Mouse (Mus musculus): ENCODE measurements around the gene Lrmda.
"Not testable (repeated sequence)": the region's sequence is repeated elsewhere in the genome, so short reads cannot be mapped to it uniquely, and the experiment has no call there.

The Lrmda gene

GRCm38 (mm10) chr14:22738603-22739002, 719.1 kb downstream of the Lrmda start:
- DNase-seq (ENCODE audit: low read depth): no peak

DNA sequence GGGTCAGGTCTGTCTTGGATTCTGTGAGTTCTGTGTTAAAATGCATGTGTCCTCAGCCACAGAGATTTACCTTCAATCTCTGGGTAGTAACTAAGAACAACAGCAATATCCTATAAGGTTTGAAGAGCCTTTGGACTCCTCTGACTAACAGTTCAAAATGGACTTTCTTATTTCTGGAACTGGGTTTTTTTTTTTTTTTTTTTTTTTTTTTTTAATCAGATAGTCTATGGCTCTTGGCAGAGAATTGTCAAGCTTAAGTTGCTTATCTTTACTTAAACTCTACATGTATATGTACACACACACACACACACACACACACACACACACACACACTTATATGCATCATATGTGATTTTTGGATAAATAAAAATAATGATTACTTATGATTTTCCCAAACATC, 723.0 kb downstream of the Lrmda start:
- no peak for DNase-seq (ENCODE audit: low read depth)

DNA sequence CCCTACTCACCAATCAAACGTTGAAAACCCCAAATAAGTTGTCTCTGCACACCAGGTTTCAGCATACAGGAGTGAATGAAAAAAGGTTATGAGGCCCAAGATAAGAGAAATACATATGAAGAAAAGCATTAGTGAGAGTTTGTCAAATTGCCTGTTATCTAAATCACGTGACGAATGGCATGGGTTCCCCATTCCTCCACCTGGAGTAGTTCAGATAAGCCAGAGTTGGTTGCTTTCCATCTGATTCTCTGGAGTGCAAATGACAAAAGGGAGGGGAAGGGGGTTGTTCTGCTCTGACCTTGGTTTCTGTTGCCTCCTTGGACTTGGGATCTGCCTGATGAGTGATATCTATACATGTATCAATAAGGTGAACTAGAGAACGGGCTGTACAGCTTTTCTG, 723.8 kb downstream of the Lrmda start:
- no peak for DNase-seq (ENCODE audit: low read depth)

- DNase-seq (ENCODE audit: low read depth): no peak
These were observed 725.2 kb downstream of the Lrmda start for GRCm38 (mm10) chr14:22744701-22745100.

DNA sequence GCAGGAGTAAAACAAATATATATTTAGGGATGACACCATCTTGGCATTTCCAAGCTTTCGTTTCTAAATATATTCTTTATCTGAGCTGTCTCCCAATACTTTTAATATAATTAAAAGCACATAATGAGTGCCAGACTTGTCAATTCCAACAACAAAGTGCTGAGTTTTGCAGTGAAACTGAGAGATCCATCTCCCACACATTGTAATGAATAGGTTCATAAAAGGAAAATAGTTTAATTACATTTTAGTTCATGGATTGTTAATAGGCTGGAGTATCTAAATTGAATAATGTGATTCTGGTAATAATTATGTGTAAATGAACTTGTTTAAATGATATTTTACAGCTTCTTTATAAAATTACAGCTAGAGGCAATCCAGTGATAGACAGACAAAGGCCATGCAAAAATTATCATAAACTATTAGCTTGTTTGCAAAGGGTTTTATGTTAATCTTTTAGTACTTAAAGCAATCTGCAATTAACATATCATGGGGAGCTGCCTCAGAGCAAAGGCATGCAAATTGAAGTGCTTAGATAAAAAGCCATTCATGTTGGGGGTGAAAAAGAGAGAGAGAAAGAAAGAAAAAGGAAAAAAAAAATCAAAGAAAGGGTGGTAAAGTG, 725.9 kb downstream of the Lrmda start:
- DNase-seq (ENCODE audit: low read depth): no peak

DNA sequence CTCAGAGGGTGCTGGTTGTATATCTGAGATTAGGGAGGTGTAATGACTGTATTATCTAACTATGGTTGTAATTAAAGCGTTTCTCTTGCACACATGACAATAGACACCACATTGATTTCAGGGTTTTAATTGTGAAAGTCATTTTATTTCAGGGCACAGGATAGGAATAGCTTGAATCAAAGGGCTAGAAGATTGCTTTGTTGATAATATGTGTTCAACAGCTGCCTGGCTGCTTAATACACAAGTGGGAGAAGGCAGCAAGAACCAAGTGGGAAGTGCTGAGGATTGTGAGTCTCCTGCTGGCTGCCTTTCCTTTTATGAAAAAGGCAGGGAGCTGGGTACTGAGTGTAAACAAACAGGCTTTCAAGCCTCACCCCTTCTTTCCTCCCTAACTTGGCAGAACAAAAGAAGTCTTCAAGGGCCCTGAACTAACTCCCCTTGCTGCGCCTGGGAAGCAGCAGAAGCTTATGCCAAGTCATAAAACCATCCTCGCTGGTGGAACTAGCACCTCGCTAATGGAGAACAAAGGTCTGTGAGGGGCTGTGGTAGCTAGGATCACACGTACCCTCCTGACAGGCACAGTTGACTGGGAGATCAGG, 726.5 kb downstream of the Lrmda start:
- DNase-seq (ENCODE audit: low read depth): no peak

- DNase-seq (ENCODE audit: low read depth): no peak
These were observed 728.3 kb downstream of the Lrmda start for GRCm38 (mm10) chr14:22747816-22748215.

DNA sequence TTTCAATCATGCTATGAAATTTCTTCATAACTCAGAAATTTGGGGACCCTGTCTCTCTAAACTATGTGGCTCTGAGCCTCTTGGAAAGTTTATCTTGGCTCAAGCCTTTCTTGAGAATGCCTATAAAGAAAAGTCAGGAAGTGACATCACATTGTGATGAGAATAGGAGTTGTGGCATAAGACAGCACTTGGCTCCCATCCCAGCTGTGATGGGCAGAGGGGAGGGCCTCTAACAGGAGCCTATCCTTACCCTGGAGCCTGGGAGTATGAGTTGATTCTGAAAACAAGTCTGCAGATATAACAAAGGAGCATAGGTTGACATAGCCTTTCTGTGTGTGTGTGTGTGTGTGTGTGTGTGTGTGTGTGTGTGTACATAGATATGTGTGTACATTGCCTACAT, 730.9 kb downstream of the Lrmda start:
- no peak for DNase-seq (ENCODE audit: low read depth)

DNA sequence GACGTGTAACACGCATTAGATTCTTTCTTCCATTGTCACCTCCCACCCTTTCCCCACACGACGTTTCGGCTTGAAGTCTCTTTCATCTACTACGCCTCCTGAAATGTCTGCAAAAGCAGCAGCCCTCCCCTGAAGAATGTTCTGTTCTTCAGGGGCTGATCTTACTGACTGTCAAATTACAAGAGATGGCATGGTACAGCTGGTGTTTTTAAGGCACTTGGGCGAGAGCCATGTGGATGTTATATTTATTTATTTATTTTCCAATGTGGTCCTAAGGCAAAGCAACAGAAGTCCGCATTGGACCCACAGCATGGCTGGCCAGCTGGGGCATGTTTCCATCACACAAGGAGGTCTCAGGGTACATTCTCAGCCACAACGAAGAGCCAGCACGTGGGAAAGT, 731.8 kb downstream of the Lrmda start:
- no peak for DNase-seq (ENCODE audit: low read depth)

DNA sequence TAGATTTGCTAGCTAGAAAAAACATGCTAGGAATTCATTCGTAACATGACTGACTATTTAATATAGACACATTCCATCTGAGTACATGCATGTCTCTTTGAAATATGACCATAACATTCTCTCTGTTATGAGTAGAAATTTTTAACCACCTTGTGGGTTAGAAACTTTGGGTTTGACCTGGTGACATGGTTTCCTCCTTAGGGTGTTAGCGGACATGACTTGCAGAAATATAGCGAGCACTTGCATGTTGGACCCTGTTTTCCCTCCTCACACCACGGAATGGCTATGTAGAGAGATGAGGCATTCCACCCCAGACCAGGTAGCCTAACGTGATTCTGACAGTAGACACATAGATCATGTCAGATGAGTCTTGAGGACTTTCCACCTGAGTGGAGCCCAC, 735.1 kb downstream of the Lrmda start:
- no peak for DNase-seq (ENCODE audit: low read depth)

GRCm38 (mm10) chr14:22757493-22757892, 738.0 kb downstream of the Lrmda start:
- no peak for DNase-seq (ENCODE audit: low read depth)

DNA sequence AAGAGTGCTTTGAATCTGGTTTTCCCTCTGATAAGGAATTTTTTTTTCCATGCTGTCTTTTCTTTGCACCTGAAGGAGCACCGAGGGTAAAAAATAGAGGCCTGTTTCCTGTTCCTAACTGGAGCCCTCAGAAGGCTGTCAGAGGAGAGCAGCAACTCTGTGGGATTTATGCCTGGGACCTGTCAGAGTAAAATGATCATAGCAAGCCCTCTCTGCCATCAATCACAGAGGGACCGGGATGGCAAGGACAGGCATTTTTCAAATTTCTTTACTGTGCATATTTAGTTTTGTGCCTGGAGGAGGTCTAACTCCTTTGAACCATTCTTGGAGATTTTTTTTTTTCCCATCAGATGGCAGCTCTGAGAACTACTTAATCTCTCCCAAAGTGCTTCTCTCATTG, 739.7 kb downstream of the Lrmda start:
- no peak for DNase-seq (ENCODE audit: low read depth)

GRCm38 (mm10) chr14:22759673-22760072, 740.2 kb downstream of the Lrmda start:
- no peak for DNase-seq (ENCODE audit: low read depth)

- DNase-seq (ENCODE audit: low read depth): no peak
These were observed 740.9 kb downstream of the Lrmda start for GRCm38 (mm10) chr14:22760241-22761039.

DNA sequence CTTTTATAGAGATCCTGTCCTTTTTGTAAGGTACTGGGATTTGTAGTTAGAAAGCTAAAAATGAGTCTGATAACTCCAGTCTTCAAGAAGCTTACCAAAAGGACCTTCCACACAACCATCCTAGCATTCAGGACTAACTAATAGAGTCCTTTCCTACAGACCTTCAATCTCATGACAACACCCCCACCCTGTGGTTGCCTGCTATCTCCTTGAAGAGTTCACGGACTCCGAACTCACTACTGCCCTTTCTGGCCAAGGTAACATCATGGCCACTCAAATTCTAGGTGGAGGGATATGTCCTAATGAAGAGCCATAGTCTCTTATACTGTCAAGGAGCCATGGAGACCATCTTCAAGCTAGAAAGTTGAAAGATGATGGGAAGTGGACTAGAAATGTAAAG, 762.2 kb downstream of the Lrmda start:
- no peak for DNase-seq (ENCODE audit: low read depth)

DNA sequence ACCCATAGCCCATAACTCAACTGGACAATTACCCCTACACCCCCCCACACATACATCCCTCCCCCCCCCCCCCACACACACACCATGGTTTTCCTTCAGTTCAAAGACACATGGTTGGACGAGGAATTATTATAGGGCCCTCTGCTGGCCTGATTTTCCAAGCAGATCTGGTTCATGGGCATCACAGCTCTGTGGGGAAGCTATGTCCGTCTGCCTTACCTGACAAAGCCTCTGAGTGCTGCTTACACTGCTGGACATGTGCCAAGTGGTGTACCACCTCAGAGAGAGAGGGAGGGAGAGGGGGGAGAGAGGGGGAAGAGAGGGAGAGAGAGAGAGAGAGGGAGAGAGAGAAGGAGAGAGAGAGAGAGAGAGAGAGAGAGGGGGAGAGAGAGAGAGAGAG, 762.9 kb downstream of the Lrmda start:
- DNase-seq (ENCODE audit: low read depth): no peak

GRCm38 (mm10) chr14:22783211-22784161, 764.0 kb downstream of the Lrmda start:
- DNase-seq (ENCODE audit: low read depth): no peak

DNA sequence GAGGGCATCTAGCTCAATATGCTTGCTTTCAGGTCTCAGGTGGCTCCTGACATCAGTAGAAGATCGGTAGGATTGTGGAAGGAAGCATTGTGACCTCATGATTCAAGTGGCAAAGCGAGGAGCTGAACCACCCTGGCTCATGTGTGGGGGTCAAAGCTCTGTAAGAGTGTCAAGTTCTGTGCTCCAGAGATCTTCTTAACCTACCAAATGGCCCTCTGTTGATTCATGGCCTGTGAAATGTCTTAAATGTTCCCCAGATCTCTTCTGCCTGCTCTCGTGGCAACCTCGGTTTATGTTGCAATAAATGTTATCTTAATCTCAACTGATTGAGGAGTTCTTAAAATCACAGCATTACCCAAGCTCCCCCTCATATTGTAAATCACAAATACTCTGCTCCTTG, 780.5 kb downstream of the Lrmda start:
- no peak for DNase-seq (ENCODE audit: low read depth)

GRCm38 (mm10) chr14:22800871-22801636, 781.5 kb downstream of the Lrmda start:
- no peak for DNase-seq (ENCODE audit: low read depth)

DNA sequence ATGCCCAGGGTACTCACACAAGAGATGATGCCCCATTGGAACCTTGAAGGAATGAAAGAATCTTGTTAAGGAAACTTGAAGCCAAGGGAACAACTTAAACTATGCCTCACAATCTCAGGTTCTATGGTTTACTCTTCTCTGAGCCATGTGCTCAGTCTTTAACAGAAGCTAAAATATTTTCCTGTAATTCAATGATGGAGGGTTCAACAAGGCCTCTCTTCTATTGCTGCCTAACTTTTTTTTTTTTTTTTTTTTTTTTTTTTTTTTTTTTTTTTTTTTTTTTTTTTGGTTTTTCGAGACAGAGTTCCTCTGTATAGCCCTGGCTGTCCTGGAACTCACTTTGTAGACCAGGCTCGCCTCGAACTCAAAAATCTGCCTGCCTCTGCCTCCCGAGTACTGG, 782.2 kb downstream of the Lrmda start:
- DNase-seq (ENCODE audit: low read depth): not testable (repeated sequence)

DNA sequence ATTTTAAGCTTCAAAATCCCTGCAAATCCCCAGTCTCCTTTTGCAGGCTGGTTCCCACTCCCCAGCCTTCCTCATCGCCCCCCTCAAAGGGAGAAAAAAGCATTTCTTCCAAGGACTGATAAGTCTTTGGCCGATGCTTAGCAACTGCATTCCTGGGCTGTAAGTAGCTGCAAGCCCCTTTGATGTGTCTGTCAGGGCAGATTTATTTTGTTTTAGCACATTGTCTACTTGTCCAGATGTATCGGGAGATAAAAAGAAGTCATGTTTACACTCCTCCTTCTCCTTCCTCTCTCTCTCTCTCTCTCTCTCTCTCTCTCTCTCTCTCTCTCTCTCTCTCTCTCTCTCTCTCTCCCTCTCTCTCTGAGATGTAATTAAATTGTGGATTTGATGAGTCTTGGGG, 787.8 kb downstream of the Lrmda start:
- DNase-seq (ENCODE audit: low read depth): no peak

Measured in induced T-regulatory cell, adult 2 months (primary cell).